Mouse (Mus musculus) B cell, adult 67 days (primary cell): ENCODE data around the gene Gpr161. TPM values are rescaled to one million over a fixed set of nuclear protein-coding genes. Genes with fewer than 3 reads are reported as not detected.

Experiments
- total RNA-seq, 2 experiments: library from RNA; stranded (reverse); gene quantifications; 4 replicates each; pipeline ENCODE4 v1.2.4; 2023

The Gpr161 gene
- total RNA-seq = not detected

GRCm38 (mm10) chr1:165295489-165295888 lies at the start of gene Gpr161:
Gene Gpr161 (plus strand): TSS chr1:165295789.

Other genes starting within 250 kb of the Gpr161 start
- under 1 TPM; 0.21 to 0.55 TPM for gene Tbx19, start 135.0 kb upstream of the Gpr161 start, total RNA-seq
- gene Sft2d2, start 101.4 kb upstream of the Gpr161 start, total RNA-seq = 10 to 100 TPM; 30.4 to 33.2 TPM
- 10 to 100 TPM; 48.5 to 52.9 TPM for gene Tiprl, start 58.8 kb upstream of the Gpr161 start, total RNA-seq
- 10 to 100 TPM; 28.4 to 29.3 TPM for gene Dcaf6, start 164.7 kb downstream of the Gpr161 start, total RNA-seq
- gene Mpc2, start 164.8 kb downstream of the Gpr161 start, total RNA-seq = 10 to 100 TPM; 29.7 to 30.3 TPM
- gene Adcy10, start 189.4 kb downstream of the Gpr161 start, total RNA-seq = under 1 TPM in 1 of 2 experiments, not detected in 1; 0.80 TPM